ENCODE assay signal across 35 mouse cellular contexts in genomic region chr8:72042493-72042892, GRCm38 (mm10). TPM values are rescaled to one million over a fixed set of nuclear protein-coding genes. Genes with fewer than 3 reads are reported as not detected.
DNase-seq lines count a peak whose midpoint lies in the region; ATAC-seq lines count a peak whose summit lies in the region.
"Had no signal": no experiment of that assay in that cellular context is flagged by ENCODE, and none has a peak within 500 bp of the region (broad histone marks: within the 10 kb centered on the region; RNA-seq: fewer than 3 reads in every experiment).

No protein-coding gene starts in this region.

- no peaks in the 10 kb centered on the region for H3K27me3 ChIP-seq in heart, embryonic 11.5 days (ENCODE audit: control insufficient read depth, insufficient read depth, low read length)
- H3K27me3 ChIP-seq: CH12.LX; forebrain, embryonic 13.5 days; hindbrain, embryonic 13.5 days; Patski had no signal

- H3K4me1 ChIP-seq in heart, embryonic 11.5 days (ENCODE audit: control insufficient read depth, insufficient read depth, low read length) = no peaks in the 10 kb centered on the region
- H3K4me1 ChIP-seq: forebrain, embryonic 10.5 days; forebrain, embryonic 13.5 days; heart, embryonic 10.5 days; hindbrain, embryonic 10.5 days; hindbrain, embryonic 13.5 days had no signal

- WGBS in heart, embryonic 11.5 days (ENCODE audit: insufficient replicate concordance) = 55% methylated on average over 1 of the region's 1 CpGs

- H3K27ac ChIP-seq in heart, embryonic 11.5 days (ENCODE audit: low read depth, low read length) = no peak overlapping the region
- H3K27ac ChIP-seq: forebrain, embryonic 10.5 days; forebrain, embryonic 13.5 days; heart, adult 2 months; heart, embryonic 10.5 days; hindbrain, embryonic 10.5 days; hindbrain, embryonic 13.5 days had no signal

- H3K4me3 ChIP-seq in heart, embryonic 11.5 days (ENCODE audit: low read depth, low read length) = no peak overlapping the region
- H3K4me3 ChIP-seq: forebrain, embryonic 10.5 days; forebrain, embryonic 13.5 days; heart, adult 2 months; heart, embryonic 10.5 days; hindbrain, embryonic 10.5 days; hindbrain, embryonic 13.5 days had no signal

- peak; percentile 13 for DNase-seq in heart, adult 11 months
- peak; percentile 20 to 22 for DNase-seq in B cell, adult 2 months
- DNase-seq in layer of hippocampus, adult 11-12 months (ENCODE audit: low spot score) = no peak
- DNase-seq in right cerebral cortex, postnatal 4 days = no peak
- DNase-seq in gastrocnemius, postnatal 4 days (ENCODE audit: low spot score in 2 of 2) = no peak
- DNase-seq: adrenal gland, postnatal 10 days; adrenal gland, postnatal 36 days; cerebellum, adult 11 months; cerebellum, adult 2 months; cerebellum, adult 9-11 months; cerebellum, postnatal 25 days; gastrocnemius, postnatal 10 days; gastrocnemius, postnatal 36 days; heart, adult 2 months had no signal

- no peak overlapping the region for H3K4me2 ChIP-seq in heart, embryonic 11.5 days
- H3K4me2 ChIP-seq: forebrain, embryonic 13.5 days; hindbrain, embryonic 13.5 days had no signal

- no peaks in the 10 kb centered on the region for H3K36me3 ChIP-seq in heart, embryonic 11.5 days (ENCODE audit: control insufficient read depth, insufficient read depth, low read length)
- H3K36me3 ChIP-seq: forebrain, embryonic 10.5 days; G1E; heart, embryonic 10.5 days; hindbrain, embryonic 10.5 days; hindbrain, embryonic 13.5 days had no signal

- H3K9me3 ChIP-seq in heart, embryonic 11.5 days (replicated peaks; ENCODE audit: control insufficient read depth, low read length) = no peaks in the 10 kb centered on the region
- H3K9me3 ChIP-seq: forebrain, embryonic 10.5 days; forebrain, embryonic 13.5 days; G1E; heart, embryonic 10.5 days; hindbrain, embryonic 10.5 days; hindbrain, embryonic 13.5 days had no signal

- H3K9ac ChIP-seq in heart, embryonic 11.5 days (ENCODE audit: low read depth, low read length) = no peak overlapping the region
- H3K9ac ChIP-seq: forebrain, embryonic 13.5 days; hindbrain, embryonic 13.5 days had no signal

- ATAC-seq in heart, embryonic 11.5 days (replicated peaks; ENCODE audit: insufficient number of reproducible peaks, low FRiP score, low TSS enrichment) = no peak
- ATAC-seq in granulocyte monocyte progenitor cell, adult 5-6 weeks (replicated peaks; ENCODE audit: poor library complexity, severe bottlenecking) = peak; percentile 76
- peak; percentile 73 for ATAC-seq in megakaryocyte progenitor cell, adult 5-6 weeks (replicated peaks; ENCODE audit: poor library complexity)
- ATAC-seq: forebrain, embryonic 13.5 days; forebrain, embryonic 16.5 days; hindbrain, embryonic 16.5 days; Patski had no signal

RNA-seq across cellular contexts. Expression of gene Olfr372, which starts 1.5 kb away (rescaled TPM):
- not detected in 2 replicates for polyA plus RNA-seq in heart, embryonic 11.5 days (2014; fragmentation: Nextera tagmentation; extraction: Ambion mirVana)
- total RNA-seq in granulocyte monocyte progenitor cell, adult 5-6 weeks (2014; fragmentation: Nextera tagmentation) = not detected in 2 replicates
- not detected in 2 replicates for total RNA-seq in granulocyte monocyte progenitor cell, adult 5-6 weeks (2017)
- total RNA-seq in megakaryocyte progenitor cell, adult 5-6 weeks (2015) = not detected in 2 replicates
- not detected in 2 replicates for total RNA-seq in megakaryocyte progenitor cell, adult 5-6 weeks (2017)
- not detected for total RNA-seq in gastrocnemius, postnatal 4 days (2021)
- total RNA-seq: adrenal gland, adult 18-20 months; adrenal gland, postnatal 10 days; adrenal gland, postnatal 36 days; CH12.LX; gastrocnemius, adult 18-20 months; gastrocnemius, postnatal 10 days; gastrocnemius, postnatal 36 days; heart, adult 2 months; heart, postnatal 25 days had no signal
- polyA plus RNA-seq: cortical plate, adult 2 months; embryonic facial prominence, embryonic 11.5 days; embryonic facial prominence, embryonic 14.5 days; forebrain, embryonic 10.5 days; forebrain, embryonic 13.5 days; forebrain, embryonic 16.5 days; G1E; heart, adult 2 months; heart, embryonic 10.5 days; heart, embryonic 14.5 days; heart, postnatal 0 days; hindbrain, embryonic 10.5 days; hindbrain, embryonic 13.5 days; hindbrain, embryonic 16.5 days; Patski had no signal

RNA-seq across cellular contexts. Expression of gene Cyp4f18, which starts 33.1 kb away (rescaled TPM):
- polyA plus RNA-seq in heart, embryonic 11.5 days (2014; fragmentation: Nextera tagmentation; extraction: Ambion mirVana) = 0.30 and 0.39 TPM in 2 replicates
- 11.7 and 15.8 TPM in 2 replicates for total RNA-seq in granulocyte monocyte progenitor cell, adult 5-6 weeks (2014; fragmentation: Nextera tagmentation)
- 6.5 and 7.1 TPM in 2 replicates for total RNA-seq in granulocyte monocyte progenitor cell, adult 5-6 weeks (2017)
- total RNA-seq in megakaryocyte progenitor cell, adult 5-6 weeks (2015) = 6.5 and 10.8 TPM in 2 replicates
- 2.0 and 5.6 TPM in 2 replicates for total RNA-seq in megakaryocyte progenitor cell, adult 5-6 weeks (2017)
- under 1 TPM; 0.37 to 0.44 TPM for total RNA-seq in gastrocnemius, postnatal 4 days (2021)
- total RNA-seq: G1E had no signal
- polyA plus RNA-seq: heart, embryonic 10.5 days; Patski had no signal

RNA-seq across cellular contexts. Expression of gene Olfr373, which starts 40.5 kb away (rescaled TPM):
- not detected in 2 replicates for polyA plus RNA-seq in heart, embryonic 11.5 days (2014; fragmentation: Nextera tagmentation; extraction: Ambion mirVana)
- total RNA-seq in granulocyte monocyte progenitor cell, adult 5-6 weeks (2014; fragmentation: Nextera tagmentation) = not detected in 2 replicates
- not detected in 2 replicates for total RNA-seq in granulocyte monocyte progenitor cell, adult 5-6 weeks (2017)
- not detected in 2 replicates for total RNA-seq in megakaryocyte progenitor cell, adult 5-6 weeks (2015)
- not detected in 2 replicates for total RNA-seq in megakaryocyte progenitor cell, adult 5-6 weeks (2017)
- total RNA-seq in gastrocnemius, postnatal 4 days (2021) = not detected
- total RNA-seq: adrenal gland, adult 18-20 months; adrenal gland, postnatal 10 days; adrenal gland, postnatal 36 days; CH12.LX; gastrocnemius, adult 18-20 months; gastrocnemius, postnatal 10 days; gastrocnemius, postnatal 36 days; heart, adult 2 months; heart, postnatal 25 days had no signal
- polyA plus RNA-seq: cerebellum, adult 2 months; cortical plate, adult 2 months; embryonic facial prominence, embryonic 11.5 days; embryonic facial prominence, embryonic 14.5 days; forebrain, embryonic 13.5 days; forebrain, embryonic 16.5 days; G1E; heart, adult 2 months; heart, embryonic 14.5 days; heart, postnatal 0 days; hindbrain, embryonic 10.5 days; hindbrain, embryonic 13.5 days; hindbrain, embryonic 16.5 days had no signal

Comparison
In these comparisons a context has a peak if more than half of its experiments do, and no peak if none do; other contexts are left out.
1. DNase-seq: peak in heart, adult 11 months (single experiment) and B cell, adult 2 months (2 of 2); none in layer of hippocampus, adult 11-12 months (single experiment), right cerebral cortex, postnatal 4 days (single experiment) and gastrocnemius, postnatal 4 days (0 of 2).